Mouse (Mus musculus): ENCODE results near the gene Scml4.

Gene Scml4

GRCm38 (mm10) chr10:42862102-42862740 is 2.1 kb downstream of the Scml4 start:
- DNase-seq: peak; percentile 76

DNA sequence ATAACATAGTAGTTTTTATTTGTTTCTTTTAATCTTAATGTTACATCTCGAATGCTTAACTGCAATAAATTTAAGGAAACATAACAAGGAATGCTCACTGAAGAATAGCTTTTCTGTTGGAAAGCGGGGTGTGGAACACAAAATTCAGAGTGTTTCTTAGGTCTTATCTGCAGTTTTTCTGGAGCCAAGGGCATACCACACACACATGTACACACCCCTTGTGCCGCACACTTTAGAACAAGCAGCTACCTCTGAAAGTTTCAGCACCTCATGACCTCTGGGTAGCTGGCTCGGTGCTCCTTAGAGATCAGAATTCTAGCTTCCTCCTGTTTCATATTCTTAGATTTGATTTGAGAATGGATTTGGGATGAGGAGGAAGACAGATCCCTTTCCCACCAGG is 2.6 kb downstream of the Scml4 start:
- no peak for DNase-seq

GRCm38 (mm10) chr10:42863621-42864391 is 3.6 kb downstream of the Scml4 start:
- no peak for DNase-seq

GRCm38 (mm10) chr10:42864696-42865095 is 4.5 kb downstream of the Scml4 start:
- no peak for DNase-seq

DNA sequence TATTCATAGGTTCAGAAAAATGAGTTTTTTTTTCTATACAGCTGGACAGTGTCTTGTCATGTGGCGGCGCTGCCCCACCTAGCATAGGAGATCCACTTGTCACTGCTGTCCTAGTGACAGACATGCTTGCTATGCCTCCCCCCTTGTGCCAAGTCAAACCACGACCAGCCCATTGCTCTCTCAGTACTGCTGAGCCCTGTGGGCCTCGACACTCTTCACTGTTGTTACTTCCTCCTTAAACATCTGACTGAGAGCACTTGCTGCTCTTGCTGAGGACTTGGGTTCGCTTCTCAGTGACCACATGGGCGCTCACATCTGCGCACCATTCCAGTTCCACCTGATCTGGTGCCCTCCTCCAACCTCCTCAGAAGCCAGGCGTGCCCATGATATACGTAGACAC is 8.2 kb downstream of the Scml4 start:
- DNase-seq: no peak

DNA sequence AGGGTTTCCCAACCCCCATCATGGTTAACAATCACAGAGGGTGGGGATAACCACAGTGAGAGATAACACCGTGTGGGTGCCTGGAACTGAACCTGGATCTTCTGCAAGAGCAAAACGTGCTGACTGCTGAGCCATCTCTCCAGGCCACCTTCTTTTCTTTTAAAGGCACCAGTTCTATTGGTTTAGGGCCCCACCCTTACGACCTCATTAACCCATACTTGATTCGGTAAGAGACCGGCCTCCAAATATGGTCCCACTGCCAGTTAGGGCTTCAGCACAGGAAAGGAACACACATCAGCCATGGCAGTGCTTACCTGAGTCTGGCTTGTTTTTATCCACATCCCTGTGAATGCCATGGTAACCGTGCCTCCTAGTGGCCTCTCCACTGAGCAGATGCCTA is 9.3 kb downstream of the Scml4 start:
- no peak for DNase-seq

GRCm38 (mm10) chr10:42872269-42873010 is 12.3 kb downstream of the Scml4 start:
- DNase-seq: no peak

GRCm38 (mm10) chr10:42873077-42873595 is 13.0 kb downstream of the Scml4 start:
- no peak for DNase-seq

DNA sequence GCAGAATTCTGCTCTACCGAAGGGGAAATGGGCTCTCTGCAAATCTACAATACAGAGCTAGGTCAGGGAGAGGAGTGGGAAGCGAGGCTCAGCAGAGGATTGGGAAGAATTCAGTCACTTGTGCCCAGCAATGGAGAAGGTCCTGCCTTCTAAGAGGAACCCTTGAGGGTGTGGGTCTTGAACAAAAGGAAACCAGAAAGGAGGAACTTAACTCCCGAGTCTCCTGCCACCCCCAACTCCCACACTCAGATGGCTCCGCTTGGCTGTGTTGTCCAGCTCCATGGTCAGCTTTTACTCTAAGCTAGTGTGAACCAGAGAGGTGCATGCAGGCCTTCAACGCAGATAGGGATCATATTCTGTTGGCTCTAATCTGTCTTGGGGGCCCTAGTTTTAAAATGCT is 16.0 kb downstream of the Scml4 start:
- no peak for DNase-seq

DNA sequence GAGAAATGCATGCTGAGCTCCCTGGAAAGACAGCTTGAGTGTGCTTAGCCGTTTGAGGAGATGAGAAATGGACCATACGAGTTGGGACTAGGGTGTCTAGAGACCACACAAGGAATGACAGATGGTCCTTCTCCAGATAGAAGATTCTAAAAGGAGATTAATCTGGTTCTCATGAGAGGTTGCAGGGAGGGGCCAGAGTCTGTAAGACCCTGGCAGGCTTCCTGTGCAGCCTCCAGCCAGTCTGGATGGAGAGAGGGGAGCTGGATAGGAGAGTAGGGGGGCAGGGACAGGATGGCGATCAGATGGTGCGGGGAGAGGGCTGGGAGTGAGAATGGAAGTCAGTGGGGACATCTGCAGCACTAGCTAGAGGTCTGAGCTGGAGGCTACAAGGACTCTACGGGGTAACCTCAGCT is 19.1 kb downstream of the Scml4 start:
- DNase-seq: no peak

GRCm38 (mm10) chr10:42879682-42880081 is 19.5 kb downstream of the Scml4 start:
- DNase-seq: no peak

DNA sequence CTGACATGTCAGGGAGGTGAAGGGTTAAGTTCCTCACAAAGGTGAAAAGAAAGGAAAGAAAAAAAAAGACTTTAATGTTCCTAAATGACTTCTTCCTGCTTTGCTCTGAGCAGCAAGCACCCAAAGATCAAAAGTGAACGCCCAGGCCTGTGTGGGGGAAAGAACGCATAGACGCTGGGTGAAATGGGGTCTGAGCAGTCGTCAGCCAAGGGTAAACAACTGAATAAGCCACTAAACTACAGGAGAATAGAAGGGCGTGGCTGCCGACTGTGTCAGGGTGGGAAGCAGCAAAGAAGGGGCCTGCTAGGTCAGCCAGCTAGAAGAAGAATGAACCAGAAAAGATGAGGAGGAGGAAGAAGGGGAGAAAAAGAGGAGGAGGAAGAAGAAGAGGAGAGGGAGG is 26.9 kb downstream of the Scml4 start:
- peak; percentile 67 for DNase-seq

DNA sequence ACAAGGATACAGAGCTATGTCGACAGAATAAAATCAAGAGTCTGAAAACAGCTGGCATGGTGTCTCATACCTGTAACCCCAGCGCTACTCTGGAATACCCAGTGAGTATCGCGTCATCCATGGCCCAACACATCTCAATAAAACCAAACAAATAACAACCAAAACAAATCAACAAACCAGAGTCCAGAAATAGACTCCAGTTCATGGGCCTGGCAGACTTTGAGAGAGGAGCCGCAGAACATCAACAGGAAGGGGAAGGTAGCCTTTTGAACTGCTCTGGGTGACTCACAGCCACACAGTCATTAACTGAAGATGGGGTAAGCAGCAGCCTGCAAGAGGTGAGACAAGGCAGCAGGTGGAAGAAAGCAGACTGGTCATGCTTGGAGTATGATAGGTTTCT is 28.1 kb downstream of the Scml4 start:
- DNase-seq: peak; percentile 58

DNA sequence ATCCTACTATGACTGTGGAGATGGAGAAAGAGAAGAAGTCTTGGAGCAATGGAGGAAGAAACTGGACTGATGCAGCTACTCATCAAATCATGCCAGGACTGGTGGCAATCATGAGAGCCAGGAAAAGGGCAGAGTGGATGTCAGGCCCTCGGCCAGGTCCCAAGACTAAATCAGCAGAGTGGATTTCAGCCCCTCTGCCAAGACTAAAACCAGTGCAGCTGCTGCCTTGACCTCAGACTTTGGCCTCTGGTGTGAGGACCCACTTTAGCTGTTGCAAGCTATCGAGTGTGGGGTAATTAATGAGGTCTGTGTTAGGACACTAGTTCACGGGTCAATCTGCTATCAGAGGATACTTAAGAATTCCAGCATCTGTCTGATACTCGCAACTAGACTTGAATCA is 30.2 kb downstream of the Scml4 start:
- no peak for DNase-seq

DNA sequence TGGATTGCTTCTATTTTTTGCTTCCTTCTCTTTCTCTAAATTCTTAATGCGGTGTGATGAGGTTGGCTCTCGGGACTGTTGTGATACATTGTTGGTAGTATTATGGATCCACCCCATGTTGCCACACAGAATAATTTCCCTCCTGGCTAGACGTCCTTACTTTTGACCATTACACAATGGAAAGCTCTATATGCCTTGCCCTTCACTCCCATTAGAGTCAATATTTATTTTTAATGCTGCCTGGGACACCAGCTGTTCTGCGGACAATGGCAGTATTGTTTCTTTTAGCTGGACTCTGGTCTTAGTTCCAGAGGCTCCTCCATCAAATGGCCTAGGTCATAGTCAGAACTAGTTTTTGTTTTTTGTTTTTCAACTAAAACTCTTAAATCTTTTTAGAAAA is 32.1 kb downstream of the Scml4 start:
- no peak for DNase-seq

- no peak for DNase-seq
These were observed 32.8 kb downstream of the Scml4 start for GRCm38 (mm10) chr10:42892987-42893386.

- no peak for DNase-seq
These were observed 33.7 kb downstream of the Scml4 start for GRCm38 (mm10) chr10:42893857-42894256.

- DNase-seq: no peak
These were observed 34.1 kb downstream of the Scml4 start for GRCm38 (mm10) chr10:42894263-42894662.

DNA sequence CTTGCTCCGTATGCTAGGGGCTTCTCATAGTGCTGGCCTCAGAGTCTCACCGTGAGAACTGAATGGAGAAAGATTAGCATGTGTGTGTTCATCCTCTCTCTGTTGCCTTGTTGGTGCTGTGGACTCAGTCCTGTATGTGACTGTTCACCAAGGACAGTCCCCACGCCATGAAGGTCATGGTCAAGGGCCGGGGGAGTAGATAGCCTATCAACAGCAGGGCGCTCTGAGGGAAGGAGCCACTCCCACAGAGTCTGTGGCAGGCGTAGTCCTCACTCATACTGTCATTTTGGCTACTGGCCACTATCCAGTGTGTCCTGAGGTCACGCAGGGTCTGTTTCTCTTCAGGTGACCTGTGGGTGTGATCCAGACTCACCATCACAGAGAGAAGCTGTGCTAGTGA is 34.5 kb downstream of the Scml4 start:
- DNase-seq: no peak

DNA sequence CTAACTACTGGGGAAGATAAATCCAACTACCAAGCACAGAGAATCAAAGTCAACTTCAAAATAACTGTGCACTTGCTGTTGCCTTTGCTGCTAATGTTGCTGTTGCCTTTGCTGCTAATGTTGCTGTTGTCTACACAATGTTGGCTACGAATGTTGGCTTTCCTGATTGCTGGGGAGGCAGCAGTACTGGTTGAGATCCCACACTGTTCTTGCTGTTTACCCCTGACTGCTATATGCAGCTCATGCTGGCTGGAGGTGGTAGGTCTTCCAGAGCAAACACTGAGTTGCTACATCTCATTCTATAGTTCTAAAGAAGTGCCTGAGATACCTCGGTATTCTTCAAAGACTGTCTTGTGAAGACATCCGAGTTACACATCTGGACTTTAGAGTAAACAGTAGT is 36.5 kb downstream of the Scml4 start:
- no peak for DNase-seq

GRCm38 (mm10) chr10:42897166-42897565 is 37.0 kb downstream of the Scml4 start:
- peak; percentile 30 for DNase-seq

DNA sequence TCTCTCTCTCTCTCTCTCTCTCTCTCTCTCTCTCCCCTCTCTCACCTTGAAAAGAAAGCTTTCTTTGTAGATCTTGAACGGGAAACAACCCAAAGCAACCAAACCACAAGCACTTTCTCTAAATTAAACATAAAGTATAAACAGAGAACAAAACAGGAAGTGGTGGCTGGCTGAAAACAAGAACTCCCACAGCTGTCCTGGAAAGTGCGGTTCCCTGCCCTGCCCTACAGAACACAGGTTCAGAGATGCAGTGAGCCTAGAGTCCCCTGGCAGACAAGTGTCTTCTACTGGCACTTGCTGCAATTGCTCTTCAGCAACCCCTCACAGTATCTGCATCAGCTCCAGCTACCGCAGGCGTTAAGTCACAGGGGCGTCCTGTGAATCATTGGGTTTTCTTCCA is 37.5 kb downstream of the Scml4 start:
- DNase-seq: peak; percentile 83

- DNase-seq: peak; percentile 32
These were observed 41.2 kb downstream of the Scml4 start for GRCm38 (mm10) chr10:42901361-42901760.

- DNase-seq: no peak
These were observed 42.9 kb downstream of the Scml4 start for GRCm38 (mm10) chr10:42903054-42903453.

Data from thymus, postnatal 14 days (tissue).